Mouse (Mus musculus) kidney, adult 2 months (tissue): Measurements from ENCODE around the gene Olfr574. TPM values are rescaled to one million over a fixed set of nuclear protein-coding genes. Genes with fewer than 3 reads are reported as not detected.

ENCODE experiments used
- DNase-seq: peaks from one replicate; pipeline ENCODE4 v3.0.0; 2021
- H3K27ac ChIP-seq: fragments of 200-500 bp; 2 replicates; pipeline ENCODE4 v1.5.1; 2012; ENCODE audit warnings: low read depth, low read length, control low read depth, inconsistent platforms; ENCODE audit not compliant: insufficient read depth
- H3K27me3 ChIP-seq: fragments of 200-500 bp; replicated peaks from 2 replicates; pipeline ENCODE4 v1.6.1; 2012; ENCODE audit warnings: mild to moderate bottlenecking, moderate library complexity, low read length, inconsistent platforms; ENCODE audit not compliant: control insufficient read depth, insufficient read depth
- H3K36me3 ChIP-seq: fragments of 200-500 bp; 2 replicates; pipeline ENCODE4 v1.6.1; 2012; ENCODE audit warnings: mild to moderate bottlenecking, moderate library complexity, low read length, inconsistent platforms; ENCODE audit not compliant: control insufficient read depth, insufficient read depth
- H3K4me1 ChIP-seq: fragments of 200-500 bp; 2 replicates; pipeline ENCODE4 v1.6.1; 2011; ENCODE audit warnings: low read length; ENCODE audit not compliant: control insufficient read depth, insufficient read depth
- H3K4me3 ChIP-seq: fragments of 200-500 bp; 2 replicates; pipeline ENCODE4 v1.5.1; 2011; ENCODE audit warnings: mild to moderate bottlenecking, low read depth, low read length, control low read depth; ENCODE audit not compliant: insufficient read depth
- CTCF ChIP-seq: fragments of 200-500 bp; conservative IDR thresholded peaks from 2 replicates; pipeline ENCODE4 v1.5.1; 2011; ENCODE audit warnings: low read depth, mild to moderate bottlenecking, control low read depth, low read length, moderate library complexity, mixed read lengths; ENCODE audit not compliant: insufficient read depth, insufficient read length
- POLR2A ChIP-seq: fragments of 200-500 bp; IDR thresholded peaks from one replicate; pipeline ENCODE4 v1.6.1; 2011; ENCODE audit warnings: low read depth, low read length, control low read depth
- WGBS: fragments of 180-500 bp; shearing (Covaris S2); methylation state at CpG from one replicate; pipeline ENCODE4 v1.1.7; 2018; 5-methylcytosine and 5-hydroxymethylcytosine counted together
- polyA plus RNA-seq: library from polyadenylated mRNA; depleted of rRNA; stranded (reverse); fragments of >200 nt; gene quantifications from 2 replicates; pipeline ENCODE4 v1.2.3, GENCODE M21; 2012; rRNA removed

Olfr574 gene
- polyA plus RNA-seq, 1 experiment, result not detected

DNA sequence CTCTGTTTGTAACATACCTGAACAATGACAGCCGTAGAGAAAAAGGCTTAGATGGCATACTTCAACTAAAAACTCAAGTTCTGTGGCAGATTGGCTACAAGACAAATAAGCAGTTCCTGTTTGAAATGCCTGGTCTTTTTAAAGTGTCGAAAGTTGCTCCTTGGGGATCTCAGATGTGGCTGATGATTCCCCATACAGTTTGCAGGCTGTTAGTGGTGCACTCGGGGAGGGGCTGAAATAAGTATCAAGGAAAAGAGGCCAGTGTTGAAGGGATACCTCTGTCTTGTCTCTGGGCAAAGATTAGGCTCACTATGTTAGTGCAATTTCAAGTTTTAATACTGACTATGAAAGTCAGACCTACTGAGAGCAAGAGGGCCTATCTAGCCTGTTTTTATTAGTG lies 41.0 kb downstream of the Olfr574 start, which contains the start of gene Olfr578:
TSS of gene Olfr578 (minus strand) at position 101 of the 400 bp plus-strand sequence.
- TF ChIP-seq POLR2A, result no peak
- TF ChIP-seq CTCF, result no peak

More for the DNA sequence above, 41.0 kb downstream of the Olfr574 start, which contains the start of gene Olfr578:
- Histone ChIP-seq H3K4me3 (no peak within 1 kb of the TSS), H3K4me1 (no peaks in the 10 kb centered on the region), H3K36me3 (no peaks in the 10 kb centered on the region), H3K27ac (no peak within 1 kb of the TSS), H3K27me3 (no peaks in the 10 kb centered on the region)
- 70% methylated on average over 3 of the region's 3 CpGs for WGBS
- no peak for DNase-seq

Other genes with a start within 250 kb of the Olfr574 start
- gene Olfr558, start 246.3 kb upstream of the Olfr574 start, polyA plus RNA-seq, result 1.9 and 2.6 TPM in 2 replicates
- not detected in 2 replicates for gene Olfr33, start 229.4 kb upstream of the Olfr574 start, polyA plus RNA-seq
- not detected in 2 replicates for gene Olfr559, start 221.0 kb upstream of the Olfr574 start, polyA plus RNA-seq
- not detected in 2 replicates for gene Olfr560, start 189.1 kb upstream of the Olfr574 start, polyA plus RNA-seq
- 1.9 and 3.2 TPM in 2 replicates for gene Olfr78, start 189.0 kb upstream of the Olfr574 start, polyA plus RNA-seq
- not detected in 2 replicates for gene Olfr561, start 177.2 kb upstream of the Olfr574 start, polyA plus RNA-seq
- gene Olfr564, start 145.0 kb upstream of the Olfr574 start, polyA plus RNA-seq, result not detected in 2 replicates
- gene Olfr566, start 89.7 kb upstream of the Olfr574 start, polyA plus RNA-seq, result not detected in 2 replicates
- gene Olfr568, start 71.3 kb upstream of the Olfr574 start, polyA plus RNA-seq, result not detected in 2 replicates
- gene Olfr569, start 57.6 kb upstream of the Olfr574 start, polyA plus RNA-seq, result not detected in 2 replicates
- not detected in 2 replicates for gene Olfr570, start 53.9 kb upstream of the Olfr574 start, polyA plus RNA-seq
- gene Olfr571, start 30.9 kb upstream of the Olfr574 start, polyA plus RNA-seq, result not detected in 2 replicates
- not detected in 2 replicates for gene Olfr572, start 24.1 kb upstream of the Olfr574 start, polyA plus RNA-seq
- gene Olfr573-ps1, start 5.9 kb upstream of the Olfr574 start, polyA plus RNA-seq, result not detected in 2 replicates
- gene Olfr575, start 10.3 kb downstream of the Olfr574 start, polyA plus RNA-seq, result not detected in 2 replicates
- not detected in 2 replicates for gene Olfr576, start 14.2 kb downstream of the Olfr574 start, polyA plus RNA-seq
- gene Olfr577, start 27.5 kb downstream of the Olfr574 start, polyA plus RNA-seq, result not detected in 2 replicates
- gene Olfr578, start 40.9 kb downstream of the Olfr574 start, polyA plus RNA-seq, result not detected in 2 replicates
- not detected in 2 replicates for gene Olfr582, start 89.6 kb downstream of the Olfr574 start, polyA plus RNA-seq
- not detected in 2 replicates for gene Olfr583, start 102.8 kb downstream of the Olfr574 start, polyA plus RNA-seq
- gene Olfr584, start 133.4 kb downstream of the Olfr574 start, polyA plus RNA-seq, result not detected in 2 replicates
- gene Olfr585, start 149.3 kb downstream of the Olfr574 start, polyA plus RNA-seq, result not detected in 2 replicates
- gene Olfr586, start 177.2 kb downstream of the Olfr574 start, polyA plus RNA-seq, result not detected in 2 replicates
- not detected in 2 replicates for gene Olfr588-ps1, start 192.4 kb downstream of the Olfr574 start, polyA plus RNA-seq
- gene Olfr589, start 207.9 kb downstream of the Olfr574 start, polyA plus RNA-seq, result not detected in 2 replicates
- not detected in 2 replicates for gene Olfr591, start 229.9 kb downstream of the Olfr574 start, polyA plus RNA-seq
- not detected in 2 replicates for gene Olfr592, start 236.3 kb downstream of the Olfr574 start, polyA plus RNA-seq